Mouse (Mus musculus): ENCODE measurements around the gene Nol4l.
"Not testable (repeated sequence)": the region's sequence is repeated elsewhere in the genome, so short reads cannot be mapped to it uniquely, and the experiment has no call there.

Nol4l gene

DNA sequence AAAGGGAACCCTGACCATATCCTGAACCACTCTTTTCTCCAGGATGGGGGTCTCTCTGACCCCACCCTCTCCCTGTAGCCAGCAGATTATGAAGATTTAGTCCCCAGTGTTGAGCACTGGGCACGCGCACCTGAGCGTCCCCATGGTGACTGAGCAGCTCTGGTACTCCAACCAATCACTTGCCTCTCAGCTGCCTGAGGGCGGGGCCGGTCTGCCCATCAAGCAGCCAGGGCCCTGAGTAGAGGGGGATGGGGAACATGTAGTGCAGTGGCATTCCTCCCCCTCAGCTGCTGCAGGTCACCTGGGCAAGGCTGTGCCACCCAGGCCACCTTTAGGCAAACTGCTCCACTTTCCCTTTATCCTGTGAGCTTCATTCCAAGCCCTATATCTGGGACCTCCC is 107.7 kb downstream of the Nol4l start:
- DNase-seq (ENCODE audit: low read depth in 1 of 2, low spot score in 2 of 2) = no peak

DNA sequence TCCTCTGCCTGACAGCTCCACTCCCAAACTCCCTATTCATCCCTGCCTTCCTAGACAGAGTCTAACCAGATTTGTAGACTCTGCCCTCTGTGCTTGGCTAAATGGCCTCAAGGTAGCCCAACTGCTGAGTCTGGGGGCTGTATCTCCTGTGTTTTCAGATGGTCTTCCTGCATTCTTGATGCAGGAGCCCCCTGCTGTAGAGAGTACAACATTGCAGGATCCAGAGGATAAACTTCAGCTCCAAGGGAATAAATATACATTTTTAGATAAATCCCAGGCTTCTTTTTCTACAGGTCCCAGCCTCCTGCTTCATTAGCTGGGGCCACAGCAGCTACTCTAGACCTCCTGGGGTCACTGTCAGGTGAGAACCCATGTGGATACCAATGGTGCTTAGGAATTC is 108.5 kb downstream of the Nol4l start:
- DNase-seq (ENCODE audit: low read depth in 1 of 2, low spot score in 2 of 2) = no peak

DNA sequence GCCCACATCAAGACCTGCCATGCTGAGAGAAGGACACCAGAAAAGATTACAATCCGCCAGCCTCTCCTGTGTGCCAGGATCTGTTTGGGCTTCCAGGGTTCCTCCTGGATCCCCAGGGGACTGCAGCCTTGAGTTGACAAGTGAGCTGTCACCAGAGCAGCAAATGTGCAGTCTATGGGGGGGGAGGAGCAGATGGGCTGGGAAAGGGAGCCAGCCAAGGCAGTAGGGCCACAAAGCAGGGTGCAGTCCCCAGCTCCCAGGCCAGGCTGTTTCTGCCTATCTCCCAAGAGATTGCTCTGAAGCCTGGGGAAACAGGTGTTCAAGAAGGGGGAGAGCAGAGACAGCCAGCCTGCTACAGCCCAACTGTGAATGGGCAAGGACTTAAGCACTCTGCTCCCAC is 111.4 kb downstream of the Nol4l start:
- no peak for DNase-seq (ENCODE audit: low read depth in 1 of 2, low spot score in 2 of 2)

DNA sequence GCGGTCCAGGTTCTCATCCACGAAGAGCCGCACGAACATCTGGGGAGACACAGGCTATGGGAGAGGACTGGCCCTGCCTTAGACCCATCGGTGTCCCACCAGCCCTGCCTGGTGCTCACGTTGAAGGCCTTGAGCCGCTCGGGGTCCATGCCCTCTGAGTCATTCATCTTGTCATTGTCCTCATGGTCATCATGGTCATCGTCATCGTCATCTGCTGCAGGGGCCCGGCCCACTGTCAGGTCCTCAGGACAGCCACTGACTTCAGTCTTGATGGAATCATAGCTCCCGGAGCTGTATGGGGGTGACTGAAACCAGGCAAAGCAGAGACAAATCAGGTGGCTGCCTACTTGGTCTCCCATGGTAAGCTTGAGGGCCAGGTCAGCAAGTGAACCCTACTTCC is 111.9 kb downstream of the Nol4l start:
- DNase-seq (ENCODE audit: low read depth in 1 of 2, low spot score in 2 of 2) = no peak

DNA sequence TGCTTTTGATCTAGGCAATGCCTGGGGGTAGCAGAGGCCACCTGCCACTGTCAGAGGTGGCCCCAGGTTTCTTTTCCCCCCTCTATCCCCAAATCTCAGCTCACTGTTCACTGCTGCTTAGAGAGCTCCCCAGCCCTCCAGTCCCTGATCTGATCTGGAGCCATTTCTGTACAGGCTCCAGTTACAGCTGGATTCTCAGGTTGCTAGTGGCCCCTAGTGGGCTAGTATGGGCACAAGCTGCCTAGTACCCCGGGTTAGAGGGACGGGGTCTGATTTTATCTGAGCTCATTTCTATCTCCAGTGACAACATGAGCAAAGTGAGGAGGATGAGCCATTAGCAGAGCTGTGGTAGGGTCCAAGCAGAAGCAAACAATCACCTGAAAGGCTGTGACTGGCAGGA is 115.2 kb downstream of the Nol4l start:
- DNase-seq (ENCODE audit: low read depth in 1 of 2, low spot score in 2 of 2) = no peak

DNA sequence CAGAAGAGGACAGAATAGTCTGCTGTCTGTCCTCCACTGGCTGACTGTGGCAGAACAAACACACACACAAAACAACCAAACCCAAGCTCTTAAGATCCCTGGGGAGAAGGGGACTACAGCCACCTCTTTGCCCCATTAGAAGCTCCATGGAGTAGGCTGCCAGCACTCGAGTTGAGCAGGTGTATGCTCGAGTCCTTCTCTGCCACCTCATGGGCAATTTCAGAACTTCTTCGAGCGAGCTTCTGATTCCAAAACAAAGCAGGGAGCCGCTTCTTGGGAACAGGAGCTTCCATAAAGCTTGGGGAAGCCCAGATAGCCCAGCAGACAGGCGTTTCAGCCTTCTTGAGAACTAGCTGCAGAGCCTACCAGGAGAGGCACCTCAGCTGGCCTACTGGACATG is 117.2 kb downstream of the Nol4l start:
- no peak for DNase-seq (ENCODE audit: low read depth in 1 of 2, low spot score in 2 of 2)

DNA sequence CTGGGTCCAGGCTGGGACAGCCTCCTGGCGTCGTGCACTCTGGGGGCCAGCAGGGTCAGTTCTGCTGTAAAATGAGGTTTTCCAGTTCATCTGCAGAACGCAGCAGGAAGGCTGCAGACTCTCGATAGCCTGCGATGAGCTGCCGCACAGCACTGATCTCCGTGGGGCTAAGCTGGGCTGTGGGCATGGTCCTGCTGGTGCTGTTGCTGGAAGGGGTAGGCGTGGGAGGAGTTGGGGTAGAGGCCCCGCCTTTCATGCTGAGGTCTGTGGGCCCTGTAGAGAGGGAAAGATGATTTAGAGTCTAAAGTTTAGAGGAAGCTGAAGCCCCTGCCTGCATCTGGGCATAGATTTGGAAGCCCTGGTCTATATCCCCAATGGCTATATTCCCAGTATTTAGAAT is 118.2 kb downstream of the Nol4l start:
- no peak for DNase-seq (ENCODE audit: low read depth in 1 of 2, low spot score in 2 of 2)

DNA sequence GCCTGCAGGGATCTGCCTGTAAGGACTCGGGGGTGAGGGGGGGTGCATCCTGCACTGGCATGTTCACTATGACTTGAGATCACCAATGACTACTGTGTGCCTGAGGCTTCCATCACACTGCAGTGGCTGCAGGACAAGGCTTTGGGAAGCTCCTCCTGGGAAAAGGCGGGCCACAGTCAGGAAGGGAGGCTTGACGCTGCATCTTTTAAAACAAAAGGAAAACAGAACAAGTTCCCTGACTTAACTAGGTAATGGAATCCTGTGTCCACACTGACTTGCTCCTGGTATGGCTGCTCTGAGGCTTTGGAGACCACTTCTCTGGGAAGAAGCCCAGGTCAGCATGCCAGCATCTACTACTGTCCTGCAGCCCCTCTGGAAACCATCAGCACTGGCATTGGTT is 120.8 kb downstream of the Nol4l start:
- no peak for DNase-seq (ENCODE audit: low read depth in 1 of 2, low spot score in 2 of 2)

DNA sequence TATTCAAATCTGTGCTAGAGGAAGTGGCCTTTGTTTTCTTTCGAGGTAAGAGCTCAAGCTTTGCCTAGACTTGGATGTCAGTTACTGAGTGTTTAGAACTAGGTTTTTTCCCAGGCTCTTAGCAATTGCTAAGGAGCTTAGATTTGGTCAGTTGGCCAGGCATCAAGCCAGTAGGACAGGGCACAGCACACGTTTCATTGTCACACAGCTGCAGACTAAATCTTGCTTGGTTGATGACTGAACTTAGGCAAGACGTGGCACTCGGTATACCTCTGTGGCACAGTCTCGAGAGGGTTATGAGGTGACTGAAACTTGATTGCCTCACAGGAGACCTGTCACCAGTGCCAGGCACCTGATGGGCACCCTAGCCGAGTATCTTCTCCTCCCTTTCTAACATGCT is 122.9 kb downstream of the Nol4l start:
- DNase-seq (ENCODE audit: low read depth in 1 of 2, low spot score in 2 of 2) = no peak

DNA sequence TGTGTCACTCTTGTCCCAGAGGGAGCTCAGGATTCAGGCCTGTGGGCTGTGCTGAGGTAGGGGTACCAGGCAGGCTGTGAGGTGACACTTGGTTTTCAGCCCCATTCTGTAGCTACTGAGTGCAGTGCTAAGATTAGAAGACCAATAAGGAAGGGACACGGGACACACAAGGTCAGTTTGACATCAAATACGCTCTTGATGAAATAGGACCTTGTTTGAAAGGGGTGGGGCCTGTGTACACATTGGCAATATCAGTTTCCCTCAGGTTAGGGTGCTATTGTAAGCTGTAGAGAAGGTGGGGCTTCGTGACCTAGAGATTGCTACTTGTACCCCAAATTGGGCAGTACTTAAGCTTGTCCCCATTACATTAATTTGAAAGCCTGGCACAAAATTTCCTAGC is 124.9 kb downstream of the Nol4l start:
- DNase-seq (ENCODE audit: low read depth in 1 of 2, low spot score in 2 of 2) = no peak

DNA sequence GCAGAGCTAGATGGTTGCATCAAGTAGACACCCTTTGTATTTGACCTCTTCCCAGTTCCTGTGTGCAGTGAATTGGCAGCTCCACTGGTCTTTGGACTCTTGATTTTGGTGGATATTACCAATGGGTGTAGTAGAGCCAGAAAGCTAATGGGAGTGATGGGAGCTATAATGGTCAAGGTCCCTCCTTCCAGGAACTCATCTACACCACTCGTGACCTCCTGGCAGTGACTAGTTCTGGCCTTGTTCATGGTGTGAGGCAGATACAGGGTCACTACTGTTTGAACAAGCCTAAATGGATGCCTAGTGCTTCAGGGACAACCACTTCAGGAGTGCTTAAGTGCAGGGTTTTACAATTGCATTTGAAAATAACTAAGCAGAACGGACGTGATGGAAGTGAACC is 125.7 kb downstream of the Nol4l start:
- DNase-seq (ENCODE audit: low read depth in 1 of 2, low spot score in 2 of 2) = no peak

DNA sequence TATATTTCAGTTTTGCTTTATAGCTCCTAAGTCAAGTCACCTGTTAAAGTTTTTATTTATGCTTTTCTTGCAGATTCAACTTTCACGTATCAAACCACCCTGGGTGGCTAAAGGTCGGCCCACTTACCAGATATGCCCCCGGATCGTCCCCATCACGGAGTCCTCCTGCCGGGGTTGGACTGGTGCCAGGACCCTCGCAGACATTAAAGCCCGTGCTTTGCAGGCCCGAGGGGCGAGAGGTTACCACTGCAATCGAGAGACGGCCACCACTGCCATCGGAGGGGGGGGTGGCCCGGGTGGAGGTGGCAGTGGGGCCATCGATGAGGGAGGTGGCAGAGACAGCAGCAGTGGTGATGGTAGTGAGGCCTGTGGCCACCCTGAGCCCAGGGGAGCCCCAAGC is 130.6 kb downstream of the Nol4l start:
- DNase-seq (ENCODE audit: low read depth in 1 of 2, low spot score in 2 of 2) = no peak

DNA sequence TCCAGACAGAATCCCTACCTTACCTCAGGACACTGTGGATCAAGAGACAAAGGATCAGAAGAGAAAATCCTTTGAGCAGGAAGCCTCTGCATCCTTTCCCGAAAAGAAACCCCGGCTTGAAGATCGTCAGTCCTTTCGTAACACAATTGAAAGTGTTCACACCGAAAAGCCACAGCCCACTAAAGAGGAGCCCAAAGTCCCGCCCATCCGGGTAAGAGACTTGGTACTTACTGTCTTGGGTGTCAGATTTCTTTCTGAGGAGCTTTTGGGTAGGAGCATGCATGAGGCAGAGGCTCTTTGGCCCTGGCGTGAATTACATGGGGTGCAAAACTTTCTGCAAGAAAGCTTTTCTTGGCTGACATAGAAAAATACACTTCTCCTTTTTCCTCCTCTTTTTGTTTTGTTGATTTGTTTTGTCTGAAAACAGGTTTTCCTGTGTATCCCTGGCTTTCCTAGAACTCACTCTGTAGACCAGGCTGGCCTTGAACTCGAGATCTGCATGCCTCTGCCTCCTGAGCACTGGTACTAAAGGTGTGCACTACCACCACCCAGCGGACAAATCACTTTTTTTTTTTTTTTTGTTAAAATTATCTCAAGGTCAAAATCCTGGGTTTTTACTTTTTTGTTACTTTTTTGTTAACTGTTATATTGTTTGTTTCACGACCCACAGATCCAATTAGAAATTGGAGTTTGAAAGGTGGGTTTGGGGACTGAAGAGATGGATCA is 131.8 kb downstream of the Nol4l start:
- no peak for DNase-seq (ENCODE audit: low read depth in 1 of 2, low spot score in 2 of 2)

DNA sequence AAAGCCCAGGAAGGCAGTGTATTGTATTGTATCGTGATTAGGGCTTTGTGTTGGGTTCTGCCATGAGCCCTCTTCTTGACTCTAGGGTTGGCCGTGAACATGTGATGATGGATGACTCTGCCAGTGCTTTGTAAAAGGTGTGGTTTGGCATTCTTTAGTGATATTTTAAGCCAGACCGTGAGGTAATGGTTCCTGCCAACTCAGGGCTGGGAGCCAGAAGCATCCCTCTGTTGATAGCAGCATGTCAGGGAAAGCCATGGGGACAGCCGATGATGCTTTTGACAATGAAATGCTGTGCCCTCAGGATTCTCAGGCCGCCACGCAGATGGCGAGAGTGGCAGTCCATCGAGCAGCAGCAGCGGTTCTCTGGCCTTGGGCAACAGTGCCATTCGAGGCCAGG is 136.7 kb downstream of the Nol4l start:
- no peak for DNase-seq (ENCODE audit: low read depth in 1 of 2, low spot score in 2 of 2)

DNA sequence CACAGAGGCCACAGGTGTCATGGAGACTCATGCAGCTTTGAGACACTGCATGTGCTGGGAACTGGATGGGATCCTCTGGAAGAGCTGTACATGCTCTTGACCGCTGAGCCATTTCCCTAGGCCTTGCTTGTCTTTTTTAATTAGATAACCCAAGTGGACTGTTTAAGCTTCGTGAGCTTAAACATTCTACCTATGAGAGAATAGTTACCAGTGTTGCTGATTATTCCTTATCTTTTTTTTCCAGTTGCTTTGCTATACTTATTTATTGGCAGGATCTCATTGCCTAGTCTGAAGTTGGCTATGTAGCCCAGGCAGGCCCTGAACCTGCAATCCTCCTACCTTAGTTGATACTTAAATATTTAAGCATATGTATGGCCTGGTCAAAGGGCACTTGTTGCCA is 139.9 kb downstream of the Nol4l start:
- DNase-seq (ENCODE audit: low read depth in 1 of 2, low spot score in 2 of 2) = no peak

DNA sequence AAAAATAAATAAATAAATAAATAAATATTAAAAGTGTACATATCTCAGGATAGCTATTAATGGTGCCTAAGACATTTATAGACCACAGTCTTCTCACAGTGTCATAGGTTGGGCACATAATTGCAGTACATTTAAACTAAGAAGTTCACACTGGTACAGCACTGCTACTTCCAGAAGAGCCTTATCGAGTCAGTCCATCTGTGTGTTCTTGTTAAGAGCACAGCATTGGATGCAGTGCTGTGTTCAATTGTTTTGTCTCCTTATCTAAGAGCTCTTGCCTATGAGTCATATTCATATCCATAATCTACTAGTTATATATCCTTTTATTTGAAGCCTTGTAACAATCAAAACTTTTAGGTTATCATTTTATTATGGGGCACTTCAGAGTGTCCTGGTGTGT is 149.3 kb downstream of the Nol4l start:
- no peak for DNase-seq (ENCODE audit: low read depth in 1 of 2, low spot score in 2 of 2)

DNA sequence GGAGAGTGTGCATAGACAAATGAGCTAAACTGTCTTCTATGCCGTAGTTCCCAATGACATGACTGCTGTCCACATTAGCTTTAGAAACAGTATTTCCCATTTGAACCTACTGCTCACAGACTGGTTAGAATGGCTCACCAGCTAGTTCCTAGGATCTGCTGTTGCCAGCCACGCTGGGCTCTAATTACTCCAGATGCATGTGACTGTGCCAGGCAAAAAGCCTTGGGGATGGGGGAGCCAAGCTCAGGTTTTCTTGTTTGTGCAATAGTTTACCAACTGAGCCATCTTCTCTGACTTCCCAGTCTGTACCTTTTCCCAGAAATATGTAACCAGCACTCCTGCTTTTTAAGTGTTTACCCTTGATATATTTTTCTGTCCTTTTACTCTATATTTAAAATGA is 154.4 kb downstream of the Nol4l start:
- DNase-seq (ENCODE audit: low read depth in 1 of 2, low spot score in 2 of 2) = no peak

DNA sequence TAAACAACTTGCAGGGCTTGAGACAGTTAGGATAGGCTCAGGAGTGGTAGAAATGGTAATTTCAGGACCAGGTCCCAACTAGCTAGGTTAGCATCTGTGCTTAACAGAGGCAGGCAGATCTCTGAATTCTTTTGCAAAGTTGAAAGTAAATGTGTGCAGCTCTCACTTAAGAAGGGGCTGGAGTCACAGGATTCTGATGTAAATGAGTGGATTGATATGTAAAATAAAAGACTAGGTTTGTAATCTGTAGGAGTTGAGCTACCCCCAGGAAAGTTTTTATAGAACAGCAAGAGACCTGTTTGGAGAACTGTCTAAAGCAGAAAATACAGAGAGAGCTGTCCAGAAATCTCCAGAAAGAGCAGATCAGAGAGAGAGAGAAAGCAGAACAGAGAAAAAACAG is 158.9 kb downstream of the Nol4l start:
- DNase-seq (ENCODE audit: low read depth in 1 of 2, low spot score in 2 of 2) = no peak

DNA sequence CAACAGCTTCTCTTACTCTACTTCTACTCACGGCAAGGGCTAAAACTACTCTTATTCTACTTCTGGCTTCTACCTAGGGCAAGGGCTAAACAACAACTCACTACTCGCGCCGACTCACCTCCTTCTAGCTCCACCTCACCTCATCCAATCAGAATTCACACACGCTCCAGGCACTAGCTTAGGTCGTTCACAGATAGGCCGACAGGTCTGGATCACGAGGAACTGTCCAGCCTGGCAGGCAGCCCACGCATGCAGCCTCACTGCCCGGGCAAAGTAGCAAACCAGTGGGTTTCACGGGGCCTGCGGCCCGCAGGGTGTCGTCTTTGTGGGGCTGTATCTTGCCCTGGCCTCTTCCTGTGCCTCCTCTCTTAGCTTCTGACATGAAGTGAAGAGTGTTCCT is 165.2 kb downstream of the Nol4l start:
- not testable (repeated sequence) for DNase-seq (ENCODE audit: low read depth in 1 of 2, low spot score in 2 of 2)

DNA sequence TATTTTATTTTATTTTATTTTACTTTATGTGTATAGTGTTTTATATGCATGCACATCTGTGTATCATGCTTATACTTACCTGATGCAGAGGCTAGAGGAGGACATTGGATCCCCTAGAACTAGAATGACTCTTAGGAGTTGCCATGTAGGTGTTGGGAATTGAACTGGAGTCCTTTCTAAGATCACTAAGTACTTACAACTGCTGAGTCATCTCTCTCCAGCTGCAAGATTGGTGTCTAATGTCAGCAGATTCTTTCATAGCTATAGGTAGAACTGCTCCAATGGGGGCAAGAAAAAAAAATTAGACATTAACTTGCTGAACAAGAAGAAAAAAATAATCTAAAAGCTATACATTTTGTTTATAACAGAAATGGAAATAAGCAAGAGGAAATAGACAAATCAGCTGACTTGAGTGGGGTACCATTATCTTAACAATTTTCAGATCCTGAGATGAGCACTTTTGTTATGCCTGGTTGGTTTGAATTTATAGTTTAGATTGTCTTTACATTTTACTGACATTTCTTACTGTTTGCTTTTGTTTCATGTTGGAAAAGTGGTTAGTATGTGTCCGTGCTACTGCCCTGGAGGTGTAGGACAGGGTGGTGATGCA is 168.6 kb downstream of the Nol4l start:
- no peak for DNase-seq (ENCODE audit: low read depth in 1 of 2, low spot score in 2 of 2)
